Comparison of ENCODE assay signal across 27 mouse cellular contexts in genomic region chr16:57151437-57151836, GRCm38 (mm10).
"Had no signal": no experiment of that assay in that cellular context is flagged by ENCODE, and none has a peak within 500 bp of the region (broad histone marks: within the 10 kb centered on the region; RNA-seq: fewer than 3 reads in every experiment).

No protein-coding gene starts in this region.

- H3K27me3 ChIP-seq: embryonic facial prominence, embryonic 12.5 days; embryonic facial prominence, embryonic 13.5 days; embryonic facial prominence, embryonic 15.5 days; forebrain, embryonic 12.5 days; forebrain, embryonic 13.5 days had no signal

- DNase-seq: cerebellum, adult 2 months; cerebellum, adult 8-10 months; cerebellum, adult 9-10 months; cerebellum, adult 9-11 months; cerebellum, postnatal 10 days; cerebellum, postnatal 14 days; cerebellum, postnatal 25 days; cerebellum, postnatal 36 days; embryo, embryonic 11 days; forebrain, postnatal 0 days; gastrocnemius, adult 2 months; gastrocnemius, postnatal 10 days; gastrocnemius, postnatal 14 days; gastrocnemius, postnatal 25 days; gastrocnemius, postnatal 36 days; heart, adult 11 months; heart, adult 18-20 months; heart, adult 2 months had no signal

- H3K27ac ChIP-seq: embryonic facial prominence, embryonic 12.5 days; embryonic facial prominence, embryonic 13.5 days; embryonic facial prominence, embryonic 15.5 days; forebrain, embryonic 10.5 days; forebrain, embryonic 12.5 days; forebrain, embryonic 13.5 days; gastrocnemius, adult 2 months; heart, adult 2 months had no signal

- H3K4me3 ChIP-seq: embryonic facial prominence, embryonic 12.5 days; embryonic facial prominence, embryonic 13.5 days; embryonic facial prominence, embryonic 15.5 days; erythroblast, embryonic 14.5 days; forebrain, embryonic 10.5 days; forebrain, embryonic 12.5 days; forebrain, embryonic 13.5 days; gastrocnemius, adult 2 months; heart, adult 2 months had no signal

- H3K4me2 ChIP-seq: embryonic facial prominence, embryonic 12.5 days; embryonic facial prominence, embryonic 13.5 days; embryonic facial prominence, embryonic 15.5 days; forebrain, embryonic 12.5 days; forebrain, embryonic 13.5 days had no signal

- ATAC-seq: forebrain, embryonic 13.5 days; forebrain, embryonic 14.5 days; forebrain, embryonic 16.5 days; forebrain, postnatal 0 days had no signal

- H3K9ac ChIP-seq: embryonic facial prominence, embryonic 12.5 days; embryonic facial prominence, embryonic 13.5 days; embryonic facial prominence, embryonic 15.5 days; forebrain, embryonic 12.5 days; forebrain, embryonic 13.5 days; forebrain, postnatal 0 days had no signal

- H3K4me1 ChIP-seq: embryonic facial prominence, embryonic 12.5 days; embryonic facial prominence, embryonic 13.5 days; embryonic facial prominence, embryonic 15.5 days; forebrain, embryonic 10.5 days; forebrain, embryonic 12.5 days; forebrain, embryonic 13.5 days had no signal

- H3K9me3 ChIP-seq: embryonic facial prominence, embryonic 12.5 days; embryonic facial prominence, embryonic 13.5 days; embryonic facial prominence, embryonic 15.5 days; forebrain, embryonic 10.5 days; forebrain, embryonic 12.5 days; forebrain, embryonic 13.5 days had no signal
